Mouse (Mus musculus) testis, adult 2 months (tissue): ENCODE results near the gene Ablim1.

Experiments
- CTCF ChIP-seq: fragments of 200-500 bp; IDR thresholded peaks from 2 replicates; pipeline ENCODE4 v1.5.1; 2012; ENCODE audit warnings: low read depth, mild to moderate bottlenecking, inconsistent platforms, low read length, moderate library complexity; ENCODE audit not compliant: control insufficient read depth, insufficient read depth, insufficient replicate concordance
- POLR2A ChIP-seq: fragments of 200-500 bp; IDR thresholded peaks from 2 replicates; pipeline ENCODE4 v1.6.1; 2012; ENCODE audit warnings: low read depth, mild to moderate bottlenecking, inconsistent platforms, low read length, moderate library complexity; ENCODE audit not compliant: control insufficient read depth

DNA sequence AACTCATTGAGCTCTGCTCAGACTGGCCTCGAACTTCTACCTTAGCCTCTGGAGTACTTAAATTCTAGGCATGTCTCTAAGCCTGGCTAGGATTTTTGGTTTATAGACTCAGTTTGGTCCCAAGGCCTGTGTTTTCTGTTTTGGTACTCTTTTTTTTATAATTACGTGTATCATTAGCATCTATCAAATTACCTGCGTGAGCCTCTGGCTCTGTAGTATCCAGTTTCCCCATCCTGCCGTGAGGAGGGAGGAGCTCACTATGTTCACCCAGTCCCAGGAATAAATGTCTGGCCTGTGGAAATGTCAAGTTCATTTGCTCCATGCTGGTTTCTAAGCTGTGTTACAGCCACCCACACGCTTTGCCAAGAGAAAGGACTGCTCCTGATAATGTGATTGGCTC lies 47.9 kb upstream of the Ablim1 start:
- TF ChIP-seq CTCF (no peak), POLR2A (no peak)
